Mouse (Mus musculus): ENCODE measurements around the gene Oscar.

DNA sequence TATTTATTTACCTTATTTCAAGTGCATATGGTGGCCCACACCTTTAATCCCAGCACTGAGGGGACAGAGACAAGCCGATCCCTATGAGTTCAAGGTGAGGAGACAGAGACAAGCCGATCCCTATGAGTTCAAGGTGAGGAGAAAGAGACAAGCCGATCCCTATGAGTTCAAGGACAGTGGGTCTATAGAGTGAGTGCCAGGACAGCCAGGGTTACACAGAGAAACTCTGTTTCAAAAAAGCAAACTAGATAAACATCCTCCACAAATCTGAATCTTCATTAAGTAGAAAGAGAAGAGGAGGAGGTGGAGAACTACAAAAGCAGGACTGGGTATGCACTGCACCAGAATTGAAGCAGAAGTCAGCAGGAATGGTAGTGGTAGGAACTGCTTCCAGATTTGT is 7.3 kb downstream of the Oscar start:
- TF ChIP-seq GATA1 (IDR thresholded peaks at IDR 0.05; ENCODE audit: low read length) (no peak), TAL1 (IDR thresholded peaks at IDR 0.05; ENCODE audit: low read length) (no peak)

Measured in erythroblast, embryonic 14.5 days (primary cell).